Mouse (Mus musculus): ENCODE results near the gene Kcnh1. TPM values are rescaled to one million over a fixed set of nuclear protein-coding genes. Genes with fewer than 3 reads are reported as not detected.

The Kcnh1 gene
- polyA plus RNA-seq, 1 experiment, result 0.85 TPM

DNA sequence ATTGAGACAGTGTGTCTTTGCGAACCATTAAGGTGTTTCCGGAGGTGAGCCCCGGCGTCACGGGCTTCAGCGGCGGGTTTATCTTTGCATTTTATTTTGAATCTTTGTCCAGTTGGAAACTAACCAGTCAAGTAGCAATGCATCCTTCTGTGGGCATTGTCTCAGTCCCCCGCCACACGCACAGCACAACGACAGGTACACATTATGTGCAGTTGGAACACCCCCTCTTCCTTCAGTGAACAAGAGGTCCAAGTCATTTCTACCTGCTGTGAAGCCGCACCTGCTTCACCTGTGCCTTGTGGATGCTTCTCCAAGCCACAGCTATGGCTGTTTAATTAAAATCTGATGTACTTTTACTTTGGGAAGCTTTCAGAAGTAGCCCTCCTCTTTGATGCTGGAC lies 803 bp upstream of the Kcnh1 start:
- no peak overlapping the region for H3K27ac ChIP-seq (ENCODE audit: insufficient read depth, low read length)
- DNase-seq (ENCODE audit: low read depth in 1 of 2, low spot score in 2 of 2), result no peak
- H3K27me3 ChIP-seq (ENCODE audit: control insufficient read depth, insufficient read depth, low read length), result peaks cover 6% of the 10 kb centered on the region; the same call in 1 of the 2 replicates
- 87% methylated on average over 11 of the region's 11 CpGs for WGBS
- H3K4me3 ChIP-seq (ENCODE audit: extremely low read depth, insufficient read depth, insufficient read length), result no peak overlapping the region
- no peaks in the 10 kb centered on the region for H3K36me3 ChIP-seq (ENCODE audit: control insufficient read depth, insufficient read depth, low read length)
- TF ChIP-seq POLR2A (IDR thresholded peaks at IDR 0.05; ENCODE audit: low read depth, low read length) (no peak), CTCF (IDR thresholded peaks at IDR 0.05; ENCODE audit: extremely low read depth, insufficient read depth, insufficient read length, insufficient replicate concordance) (no peak)
- no peaks in the 10 kb centered on the region; the same call in 1 of the 2 replicates for H3K4me1 ChIP-seq (ENCODE audit: control insufficient read depth, insufficient read depth, insufficient read length)

GRCm38 (mm10) chr1:192191322-192191639 lies 707 bp downstream of the Kcnh1 start:
- no peak overlapping the region; the same call in 1 of the 2 replicates for H3K4me3 ChIP-seq (ENCODE audit: extremely low read depth, insufficient read depth, insufficient read length)
- H3K27me3 ChIP-seq (ENCODE audit: control insufficient read depth, insufficient read depth, low read length), result peaks cover 6% of the 10 kb centered on the region; the same call in 1 of the 2 replicates
- DNase-seq (ENCODE audit: low read depth in 1 of 2, low spot score in 2 of 2), result no peak
- H3K27ac ChIP-seq (ENCODE audit: insufficient read depth, low read length), result no peak overlapping the region
- H3K36me3 ChIP-seq (ENCODE audit: control insufficient read depth, insufficient read depth, low read length), result no peaks in the 10 kb centered on the region
- WGBS, result 11% methylated on average over 13 of the region's 13 CpGs
- H3K4me1 ChIP-seq (ENCODE audit: control insufficient read depth, insufficient read depth, insufficient read length), result no peaks in the 10 kb centered on the region; the same call in 1 of the 2 replicates
- TF ChIP-seq POLR2A (IDR thresholded peaks at IDR 0.05; ENCODE audit: low read depth, low read length), result no peak
- no peak for TF ChIP-seq CTCF (IDR thresholded peaks at IDR 0.05; ENCODE audit: extremely low read depth, insufficient read depth, insufficient read length, insufficient replicate concordance)

DNA sequence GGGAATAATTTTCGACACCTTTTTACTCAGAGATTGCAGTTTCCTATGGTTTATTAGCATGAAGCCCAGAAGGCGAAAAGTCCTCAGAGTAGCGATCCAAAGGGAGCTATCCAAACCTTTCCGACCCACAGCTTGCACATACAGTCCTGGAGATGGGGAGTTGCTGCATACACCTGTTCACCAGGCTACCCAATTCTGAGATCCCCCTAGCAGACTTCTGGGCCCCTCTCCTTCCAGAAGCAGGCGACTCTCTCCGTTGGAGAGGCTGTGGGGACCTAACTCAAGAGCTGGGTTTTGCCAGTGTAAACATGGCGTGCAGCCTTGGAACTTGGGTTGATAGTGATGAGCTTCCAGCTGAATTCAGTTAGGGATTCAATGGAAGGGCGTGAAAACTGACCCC lies 1.3 kb downstream of the Kcnh1 start:
- H3K27me3 ChIP-seq (ENCODE audit: control insufficient read depth, insufficient read depth, low read length), result peaks cover 6% of the 10 kb centered on the region; the same call in 1 of the 2 replicates
- 69% methylated on average over 8 of the region's 8 CpGs for WGBS
- no peak overlapping the region for H3K27ac ChIP-seq (ENCODE audit: insufficient read depth, low read length)
- TF ChIP-seq POLR2A (IDR thresholded peaks at IDR 0.05; ENCODE audit: low read depth, low read length) (no peak), CTCF (IDR thresholded peaks at IDR 0.05; ENCODE audit: extremely low read depth, insufficient read depth, insufficient read length, insufficient replicate concordance) (no peak)
- H3K36me3 ChIP-seq (ENCODE audit: control insufficient read depth, insufficient read depth, low read length), result no peaks in the 10 kb centered on the region
- H3K4me1 ChIP-seq (ENCODE audit: control insufficient read depth, insufficient read depth, insufficient read length), result no peaks in the 10 kb centered on the region; the same call in 1 of the 2 replicates
- DNase-seq (ENCODE audit: low read depth in 1 of 2, low spot score in 2 of 2), result no peak
- no peak overlapping the region for H3K4me3 ChIP-seq (ENCODE audit: extremely low read depth, insufficient read depth, insufficient read length)

DNA sequence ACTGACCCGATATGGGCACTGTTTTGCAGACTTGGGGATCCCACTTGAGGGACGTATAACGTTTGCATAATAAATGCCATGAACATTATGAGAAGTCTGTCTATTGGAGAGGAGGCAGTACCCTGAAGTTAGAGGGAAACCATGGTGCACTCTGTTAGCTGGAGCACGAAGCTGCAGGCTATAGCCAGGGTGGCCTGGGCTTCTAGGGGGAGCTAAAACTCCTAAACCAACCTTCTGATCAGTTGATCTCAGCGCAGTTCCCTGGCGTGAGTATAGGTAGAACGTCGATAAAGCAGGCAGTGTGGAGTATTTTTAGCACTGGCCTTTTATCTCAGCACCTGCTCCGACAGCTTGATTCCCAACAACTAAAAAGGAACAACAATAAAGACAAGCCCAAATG lies 2.1 kb downstream of the Kcnh1 start:
- TF ChIP-seq POLR2A (IDR thresholded peaks at IDR 0.05; ENCODE audit: low read depth, low read length), result no peak
- no peak for TF ChIP-seq CTCF (IDR thresholded peaks at IDR 0.05; ENCODE audit: extremely low read depth, insufficient read depth, insufficient read length, insufficient replicate concordance)
- H3K4me3 ChIP-seq (ENCODE audit: extremely low read depth, insufficient read depth, insufficient read length), result no peak overlapping the region
- peaks cover 6% of the 10 kb centered on the region; the same call in 1 of the 2 replicates for H3K27me3 ChIP-seq (ENCODE audit: control insufficient read depth, insufficient read depth, low read length)
- no peaks in the 10 kb centered on the region for H3K36me3 ChIP-seq (ENCODE audit: control insufficient read depth, insufficient read depth, low read length)
- WGBS, result 77% methylated on average over 9 of the region's 9 CpGs
- DNase-seq (ENCODE audit: low read depth in 1 of 2, low spot score in 2 of 2), result no peak
- H3K27ac ChIP-seq (ENCODE audit: insufficient read depth, low read length), result no peak overlapping the region
- no peaks in the 10 kb centered on the region; the same call in 1 of the 2 replicates for H3K4me1 ChIP-seq (ENCODE audit: control insufficient read depth, insufficient read depth, insufficient read length)

- no peak for TF ChIP-seq CTCF (IDR thresholded peaks at IDR 0.05; ENCODE audit: extremely low read depth, insufficient read depth, insufficient read length, insufficient replicate concordance)
- no peak for TF ChIP-seq POLR2A (IDR thresholded peaks at IDR 0.05; ENCODE audit: low read depth, low read length)
- Histone ChIP-seq H3K4me3 (ENCODE audit: extremely low read depth, insufficient read depth, insufficient read length) (no peak overlapping the region), H3K4me1 (ENCODE audit: control insufficient read depth, insufficient read depth, insufficient read length) (no peaks in the 10 kb centered on the region; the same call in 1 of the 2 replicates), H3K27ac (ENCODE audit: insufficient read depth, low read length) (no peak overlapping the region), H3K27me3 (ENCODE audit: control insufficient read depth, insufficient read depth, low read length) (peaks cover 6% of the 10 kb centered on the region; the same call in 1 of the 2 replicates), H3K36me3 (ENCODE audit: control insufficient read depth, insufficient read depth, low read length) (no peaks in the 10 kb centered on the region)
- no peak for DNase-seq (ENCODE audit: low read depth in 1 of 2, low spot score in 2 of 2)
- 93% methylated on average over 14 of the region's 14 CpGs for WGBS
Observed at GRCm38 (mm10) chr1:192193656-192194055, 3.1 kb downstream of the Kcnh1 start.

- TF ChIP-seq POLR2A (IDR thresholded peaks at IDR 0.05; ENCODE audit: low read depth, low read length) (no peak), CTCF (IDR thresholded peaks at IDR 0.05; ENCODE audit: extremely low read depth, insufficient read depth, insufficient read length, insufficient replicate concordance) (no peak)
- no peak for DNase-seq (ENCODE audit: low read depth in 1 of 2, low spot score in 2 of 2)
- H3K4me3 ChIP-seq (ENCODE audit: extremely low read depth, insufficient read depth, insufficient read length), result no peak overlapping the region
- WGBS, result 66% methylated on average over 10 of the region's 10 CpGs
- no peaks in the 10 kb centered on the region; the same call in 1 of the 2 replicates for H3K27me3 ChIP-seq (ENCODE audit: control insufficient read depth, insufficient read depth, low read length)
- no peaks in the 10 kb centered on the region for H3K4me1 ChIP-seq (ENCODE audit: control insufficient read depth, insufficient read depth, insufficient read length)
- H3K36me3 ChIP-seq (ENCODE audit: control insufficient read depth, insufficient read depth, low read length), result no peaks in the 10 kb centered on the region
- no peak overlapping the region for H3K27ac ChIP-seq (ENCODE audit: insufficient read depth, low read length)
Observed at GRCm38 (mm10) chr1:192197495-192197894, 6.9 kb downstream of the Kcnh1 start.

- no peak for DNase-seq (ENCODE audit: low read depth in 1 of 2, low spot score in 2 of 2)
- WGBS, result 23% methylated on average over 1 of the region's 1 CpGs
Observed at GRCm38 (mm10) chr1:192202936-192203335, 12.4 kb downstream of the Kcnh1 start.

More at GRCm38 (mm10) chr1:192202936-192203335, 12.4 kb downstream of the Kcnh1 start:
- Histone ChIP-seq H3K27me3 (ENCODE audit: control insufficient read depth, insufficient read depth, low read length) (no peaks in the 10 kb centered on the region), H3K36me3 (ENCODE audit: control insufficient read depth, insufficient read depth, low read length) (no peaks in the 10 kb centered on the region), H3K27ac (ENCODE audit: insufficient read depth, low read length) (no peak overlapping the region), H3K4me1 (ENCODE audit: control insufficient read depth, insufficient read depth, insufficient read length) (no peaks in the 10 kb centered on the region), H3K4me3 (ENCODE audit: extremely low read depth, insufficient read depth, insufficient read length) (no peak overlapping the region)
- no peak for TF ChIP-seq POLR2A (IDR thresholded peaks at IDR 0.05; ENCODE audit: low read depth, low read length)
- no peak for TF ChIP-seq CTCF (IDR thresholded peaks at IDR 0.05; ENCODE audit: extremely low read depth, insufficient read depth, insufficient read length, insufficient replicate concordance)
